In the genomic region with DNA sequence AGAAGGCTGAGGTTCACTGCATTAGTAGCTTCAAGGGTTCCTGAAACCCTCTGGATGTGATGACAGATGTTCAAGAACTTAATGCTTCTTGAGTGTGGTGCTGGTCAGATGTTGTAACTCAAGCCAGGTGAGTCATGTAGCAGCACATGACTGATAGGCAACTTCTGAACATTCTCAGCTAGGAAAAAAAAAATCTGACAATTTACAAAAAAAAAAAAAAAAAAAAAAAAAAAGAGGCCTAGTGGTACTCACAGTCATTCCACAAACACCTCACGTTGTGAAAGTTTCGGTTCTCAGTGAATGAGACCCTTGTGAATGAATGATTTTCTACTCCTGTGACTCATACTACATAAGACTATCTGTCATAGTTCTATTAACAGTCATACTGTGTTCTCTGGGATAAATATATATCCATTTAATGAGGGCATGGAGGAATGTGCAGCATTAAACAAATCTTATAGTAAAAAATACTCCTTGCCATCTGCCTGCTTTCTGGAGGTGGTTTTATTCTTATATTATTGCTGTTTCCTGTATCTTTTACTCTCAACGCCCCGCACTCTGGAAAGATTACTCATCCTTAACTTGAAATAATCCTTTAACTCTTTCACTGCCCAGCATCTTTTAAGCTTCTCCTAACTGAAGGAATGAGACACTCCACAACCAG, we compare ENCODE assay signal across 21 mouse cellular contexts.
DNase-seq lines count a peak whose midpoint lies in the region; ATAC-seq and TF ChIP-seq lines count a peak whose summit lies in the region.
"Had no signal": no experiment of that assay in that cellular context is flagged by ENCODE, and none has a peak within 500 bp of the region (broad histone marks: within the 10 kb centered on the region; RNA-seq: fewer than 3 reads in every experiment).

No protein-coding gene starts in this region.

- H3K4me2 ChIP-seq in heart, embryonic 15.5 days, result peak overlapping the region; percentile 12
- H3K4me2 ChIP-seq in midbrain, embryonic 11.5 days, result no peak overlapping the region
- H3K4me2 ChIP-seq in midbrain, embryonic 14.5 days (ENCODE audit: low read length), result no peak overlapping the region
- H3K4me2 ChIP-seq in intestine, postnatal 0 days (replicated peaks; ENCODE audit: low read depth), result no peak overlapping the region
- no peak overlapping the region for H3K4me2 ChIP-seq in liver, embryonic 11.5 days
- H3K4me2 ChIP-seq: hindbrain, embryonic 12.5 days; limb, embryonic 13.5 days; midbrain, embryonic 13.5 days had no signal

- no peaks in the 10 kb centered on the region for H3K36me3 ChIP-seq in heart, embryonic 15.5 days
- H3K36me3 ChIP-seq in heart, adult 2 months (ENCODE audit: control insufficient read depth, insufficient read depth, low read length), result no peaks in the 10 kb centered on the region
- H3K36me3 ChIP-seq in midbrain, embryonic 11.5 days (ENCODE audit: control insufficient read depth, insufficient read depth, low read length), result no peaks in the 10 kb centered on the region
- H3K36me3 ChIP-seq in midbrain, embryonic 14.5 days (ENCODE audit: control insufficient read depth, insufficient read depth, low read length), result no peaks in the 10 kb centered on the region
- H3K36me3 ChIP-seq in intestine, postnatal 0 days (ENCODE audit: control insufficient read depth, insufficient read depth), result no peaks in the 10 kb centered on the region
- no peaks in the 10 kb centered on the region for H3K36me3 ChIP-seq in liver, embryonic 11.5 days (ENCODE audit: control insufficient read depth, insufficient read depth, low read length)
- H3K36me3 ChIP-seq: G1E; hindbrain, embryonic 12.5 days; limb, embryonic 13.5 days; midbrain, embryonic 13.5 days had no signal

- no peak overlapping the region for H3K9ac ChIP-seq in heart, embryonic 15.5 days
- H3K9ac ChIP-seq in heart, adult 2 months (ENCODE audit: low read depth, low read length), result no peak overlapping the region
- no peak overlapping the region for H3K9ac ChIP-seq in midbrain, embryonic 11.5 days (ENCODE audit: low read length)
- no peak overlapping the region for H3K9ac ChIP-seq in midbrain, embryonic 14.5 days (replicated peaks; ENCODE audit: low read length)
- no peak overlapping the region for H3K9ac ChIP-seq in intestine, postnatal 0 days (ENCODE audit: low read depth, low read length)
- no peak overlapping the region for H3K9ac ChIP-seq in liver, embryonic 11.5 days (ENCODE audit: low read depth, low read length)
- H3K9ac ChIP-seq: hindbrain, embryonic 12.5 days; limb, embryonic 13.5 days; midbrain, embryonic 13.5 days had no signal

- no peak for TF ChIP-seq CTCF in heart, adult 2 months (IDR thresholded peaks at IDR 0.05)
- TF ChIP-seq CTCF in intestine, postnatal 0 days (IDR thresholded peaks at IDR 0.05; ENCODE audit: low read depth), result no peak

- no peaks in the 10 kb centered on the region for H3K9me3 ChIP-seq in heart, embryonic 15.5 days (replicated peaks)
- no peaks in the 10 kb centered on the region for H3K9me3 ChIP-seq in midbrain, embryonic 11.5 days (ENCODE audit: control insufficient read depth, low read length)
- no peaks in the 10 kb centered on the region for H3K9me3 ChIP-seq in midbrain, embryonic 14.5 days (ENCODE audit: control insufficient read depth, low read length)
- no peaks in the 10 kb centered on the region for H3K9me3 ChIP-seq in intestine, postnatal 0 days (ENCODE audit: control insufficient read depth)
- H3K9me3 ChIP-seq in liver, embryonic 11.5 days (ENCODE audit: control insufficient read depth, low read length), result no peaks in the 10 kb centered on the region
- H3K9me3 ChIP-seq: G1E; hindbrain, embryonic 12.5 days; limb, embryonic 13.5 days; midbrain, embryonic 13.5 days had no signal

- ATAC-seq in heart, embryonic 15.5 days (replicated peaks; ENCODE audit: insufficient number of reproducible peaks, insufficient read depth, low FRiP score, low read depth), result no peak
- ATAC-seq in midbrain, embryonic 11.5 days (ENCODE audit: low FRiP score), result no peak
- no peak for ATAC-seq in midbrain, embryonic 14.5 days (ENCODE audit: low FRiP score, low TSS enrichment)
- peak; percentile 64 for ATAC-seq in intestine, postnatal 0 days
- ATAC-seq in liver, embryonic 11.5 days (replicated peaks; ENCODE audit: low FRiP score), result no peak
- ATAC-seq: midbrain, embryonic 13.5 days had no signal

- no peak for DNase-seq in heart, adult 2 months
- DNase-seq in midbrain, embryonic 11.5 days (ENCODE audit: low spot score, missing footprints), result peak; percentile 33
- no peak for DNase-seq in midbrain, embryonic 14.5 days
- DNase-seq in Muller cell, postnatal 12 days (ENCODE audit: inconsistent ontology term), result peak; percentile 52
- DNase-seq in liver, embryonic 11.5 days (ENCODE audit: low spot score), result no peak
- DNase-seq in kidney, postnatal 10 days, result no peak
- DNase-seq: adrenal gland, postnatal 25 days; cerebellum, adult 9-11 months; embryo, embryonic 11 days; gastrocnemius, postnatal 36 days; kidney, adult 18-20 months; kidney, postnatal 4 days had no signal

- WGBS in heart, embryonic 15.5 days, result 29% methylated on average over 4 of the region's 4 CpGs
- WGBS in heart, adult 2 months, result 59% methylated on average over 4 of the region's 4 CpGs
- WGBS in midbrain, embryonic 11.5 days, result 66% methylated on average over 4 of the region's 4 CpGs
- 56% methylated on average over 4 of the region's 4 CpGs for WGBS in midbrain, embryonic 14.5 days
- WGBS in intestine, postnatal 0 days, result 36% methylated on average over 4 of the region's 4 CpGs
- WGBS in liver, embryonic 11.5 days, result 59% methylated on average over 4 of the region's 4 CpGs

- no peaks in the 10 kb centered on the region for H3K27me3 ChIP-seq in heart, embryonic 15.5 days
- no peaks in the 10 kb centered on the region for H3K27me3 ChIP-seq in heart, adult 2 months (ENCODE audit: control insufficient read depth, insufficient read depth, low read length)
- H3K27me3 ChIP-seq in midbrain, embryonic 11.5 days (ENCODE audit: control insufficient read depth, insufficient read depth, low read length), result no peaks in the 10 kb centered on the region
- H3K27me3 ChIP-seq in midbrain, embryonic 14.5 days (ENCODE audit: control insufficient read depth, insufficient read depth, low read length), result no peaks in the 10 kb centered on the region
- no peaks in the 10 kb centered on the region for H3K27me3 ChIP-seq in intestine, postnatal 0 days (replicated peaks; ENCODE audit: control insufficient read depth, insufficient read depth, low read length)
- H3K27me3 ChIP-seq in liver, embryonic 11.5 days (replicated peaks; ENCODE audit: control insufficient read depth, insufficient read depth, low read length), result no peaks in the 10 kb centered on the region
- H3K27me3 ChIP-seq: hindbrain, embryonic 12.5 days; limb, embryonic 13.5 days; midbrain, embryonic 13.5 days had no signal

- intact Hi-C loops in heart, adult 2 months (cut with DNase I), result no loop called here

- H3K27ac ChIP-seq in heart, embryonic 15.5 days, result no peak overlapping the region
- H3K27ac ChIP-seq in heart, adult 2 months, result no peak overlapping the region
- H3K27ac ChIP-seq in midbrain, embryonic 11.5 days (ENCODE audit: low read depth, low read length), result no peak overlapping the region
- no peak overlapping the region for H3K27ac ChIP-seq in midbrain, embryonic 14.5 days (replicated peaks; ENCODE audit: low read depth, low read length)
- H3K27ac ChIP-seq in intestine, postnatal 0 days (ENCODE audit: low read depth, low read length), result no peak overlapping the region
- no peak overlapping the region for H3K27ac ChIP-seq in liver, embryonic 11.5 days (ENCODE audit: low read depth, low read length)
- H3K27ac ChIP-seq: hindbrain, embryonic 12.5 days; limb, embryonic 13.5 days; macrophage; midbrain, embryonic 13.5 days; stomach, postnatal 0 days had no signal

- TF ChIP-seq EP300 in heart, adult 2 months (IDR thresholded peaks at IDR 0.05; ENCODE audit: insufficient read depth, low read depth, low read length), result no peak

- H3K4me3 ChIP-seq in heart, embryonic 15.5 days, result no peak overlapping the region
- no peak overlapping the region for H3K4me3 ChIP-seq in heart, adult 2 months
- H3K4me3 ChIP-seq in midbrain, embryonic 11.5 days (ENCODE audit: low read depth, low read length), result no peak overlapping the region
- H3K4me3 ChIP-seq in midbrain, embryonic 14.5 days (replicated peaks; ENCODE audit: low read depth, low read length), result no peak overlapping the region
- no peak overlapping the region for H3K4me3 ChIP-seq in intestine, postnatal 0 days (ENCODE audit: low read depth, low read length)
- H3K4me3 ChIP-seq in liver, embryonic 11.5 days (ENCODE audit: low read depth, low read length), result no peak overlapping the region
- H3K4me3 ChIP-seq: erythroblast, embryonic 14.5 days; hindbrain, embryonic 12.5 days; limb, embryonic 13.5 days; midbrain, embryonic 13.5 days had no signal

- peaks cover 13% of the 10 kb centered on the region for H3K4me1 ChIP-seq in heart, embryonic 15.5 days (replicated peaks)
- no peaks in the 10 kb centered on the region for H3K4me1 ChIP-seq in heart, adult 2 months (ENCODE audit: control insufficient read depth, insufficient read depth, low read length)
- H3K4me1 ChIP-seq in midbrain, embryonic 11.5 days (ENCODE audit: control insufficient read depth, insufficient read depth, low read length), result no peaks in the 10 kb centered on the region
- no peaks in the 10 kb centered on the region for H3K4me1 ChIP-seq in midbrain, embryonic 14.5 days (ENCODE audit: control insufficient read depth, insufficient read depth, low read length)
- H3K4me1 ChIP-seq in intestine, postnatal 0 days (replicated peaks; ENCODE audit: control insufficient read depth, insufficient read depth, low read length), result no peaks in the 10 kb centered on the region
- H3K4me1 ChIP-seq in liver, embryonic 11.5 days (replicated peaks; ENCODE audit: control insufficient read depth, insufficient read depth, low read length), result no peaks in the 10 kb centered on the region
- H3K4me1 ChIP-seq: hindbrain, embryonic 12.5 days; midbrain, embryonic 13.5 days had no signal

- TF ChIP-seq POLR2A in heart, adult 2 months (IDR thresholded peaks at IDR 0.05; ENCODE audit: insufficient read depth, low read depth, low read length), result no peak

- no peaks in the 10 kb centered on the region for H3K79me2 ChIP-seq in heart, adult 2 months (replicated peaks; ENCODE audit: control insufficient read depth, insufficient read depth, low read length)

Comparison
In these comparisons a context has a peak if more than half of its experiments do, and no peak if none do; other contexts are left out.
1. DNase-seq: peak in midbrain, embryonic 11.5 days (single experiment) and Muller cell, postnatal 12 days (single experiment); none in heart, adult 2 months (0 of 2), midbrain, embryonic 14.5 days (single experiment), liver, embryonic 11.5 days (single experiment) and kidney, postnatal 10 days (single experiment).